Mouse (Mus musculus) heart, embryonic 16.5 days (tissue): ENCODE results near the gene Cisd3. TPM values are rescaled to one million over a fixed set of nuclear protein-coding genes. Genes with fewer than 3 reads are reported as not detected.

Source experiments
- ATAC-seq: fragments of 200-750 bp; cut with Nextera tagmentation; replicated peaks from 2 replicates; pipeline ENCODE4 v1.8.0; 2017; ENCODE audit warnings: moderate number of reproducible peaks; ENCODE audit not compliant: insufficient read depth, low FRiP score; ENCODE audit errors: extremely low read depth
- H3K27ac ChIP-seq: fragments of 300-500 bp; sonication (generic); 2 replicates; pipeline ENCODE4 v1.5.1; 2014; ENCODE audit warnings: mild to moderate bottlenecking, low read length, control low read depth, moderate library complexity
- H3K27me3 ChIP-seq: fragments of 300-500 bp; sonication (generic); 2 replicates; pipeline ENCODE4 v1.6.1; 2014; ENCODE audit warnings: low read length, mixed read lengths; ENCODE audit not compliant: control insufficient read depth, insufficient read depth
- H3K36me3 ChIP-seq: fragments of 300-500 bp; sonication (generic); 2 replicates; pipeline ENCODE4 v1.6.1; 2014; ENCODE audit not compliant: control insufficient read depth, insufficient read depth
- H3K4me1 ChIP-seq: fragments of 300-500 bp; sonication (generic); 2 replicates; pipeline ENCODE4 v1.6.1; 2014; ENCODE audit warnings: low read length, mixed read lengths; ENCODE audit not compliant: control insufficient read depth, insufficient read depth
- H3K4me2 ChIP-seq: fragments of 300-500 bp; sonication (generic); 2 replicates; pipeline ENCODE4 v1.6.1; 2014; ENCODE audit warnings: low read depth, mild to moderate bottlenecking, control low read depth, low read length
- H3K4me3 ChIP-seq: fragments of 300-500 bp; sonication (generic); 2 replicates; pipeline ENCODE4 v1.5.1; 2014; ENCODE audit warnings: mild to moderate bottlenecking, control low read depth, low read length
- H3K9ac ChIP-seq: fragments of 300-500 bp; sonication (generic); 2 replicates; pipeline ENCODE4 v1.6.1; 2014; ENCODE audit warnings: low read length, control low read depth
- H3K9me3 ChIP-seq: fragments of 300-500 bp; sonication (generic); replicated peaks from 2 replicates; pipeline ENCODE4 v1.6.1; 2016; ENCODE audit warnings: low read length; ENCODE audit not compliant: control insufficient read depth
- WGBS: fragments of 180-500 bp; shearing (Covaris S2); extraction: QIAGEN DNeasy Blood & Tissue Kit; methylation state at CpG from one replicate; pipeline ENCODE4 v1.1.7; 2014; 5-methylcytosine and 5-hydroxymethylcytosine counted together
- polyA plus RNA-seq: library from polyadenylated mRNA; unstranded; fragments of >200 nt; fragmentation: Nextera tagmentation; extraction: Ambion mirVana; gene quantifications from 2 replicates; pipeline ENCODE4 v1.2.1, GENCODE M21; 2015

Cisd3 gene
- polyA plus RNA-seq, 1 experiment from 2014 or later, result 86.1 TPM

DNA sequence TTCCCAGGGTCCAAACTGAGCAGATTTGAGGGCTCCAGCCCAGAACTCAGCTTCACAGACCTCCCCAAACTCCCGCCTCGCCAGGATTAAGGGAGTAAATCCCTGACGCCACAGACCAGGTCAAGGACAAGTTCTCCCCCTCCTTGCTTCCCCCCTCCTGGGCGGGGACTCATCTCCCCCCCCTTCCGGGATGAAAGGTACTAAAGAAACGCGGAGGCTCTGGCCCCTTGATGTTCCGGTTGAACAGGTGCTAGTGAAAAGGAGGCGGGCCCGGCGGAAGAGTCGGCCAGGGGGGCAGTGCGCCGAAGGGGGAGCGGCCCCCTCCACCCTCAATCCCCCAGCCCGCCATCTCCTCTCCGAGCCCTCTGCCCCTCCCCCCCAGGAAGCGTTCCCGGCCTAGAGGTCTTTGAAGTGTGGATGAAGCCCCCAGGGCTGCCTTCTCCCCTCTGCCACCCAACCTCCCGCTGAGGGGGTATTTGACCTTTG lies 23.9 kb upstream of the Cisd3 start:
- no peaks in the 10 kb centered on the region for H3K9me3 ChIP-seq
- peak overlapping the region; percentile 89 for H3K4me3 ChIP-seq
- no peaks in the 10 kb centered on the region for H3K27me3 ChIP-seq
- under 1% methylated on average over 20 of the region's 20 CpGs for WGBS
- H3K36me3 ChIP-seq, result peaks cover 10% of the 10 kb centered on the region
- peak overlapping the region; percentile 86 for H3K9ac ChIP-seq
- peak overlapping the region; percentile 80 for H3K4me2 ChIP-seq
- H3K27ac ChIP-seq, result peak overlapping the region; percentile 94
- H3K4me1 ChIP-seq, result peaks cover 49% of the 10 kb centered on the region
- ATAC-seq, result 0 out of 2 replicates have a peak, but pooled peaks have one; percentile 1

DNA sequence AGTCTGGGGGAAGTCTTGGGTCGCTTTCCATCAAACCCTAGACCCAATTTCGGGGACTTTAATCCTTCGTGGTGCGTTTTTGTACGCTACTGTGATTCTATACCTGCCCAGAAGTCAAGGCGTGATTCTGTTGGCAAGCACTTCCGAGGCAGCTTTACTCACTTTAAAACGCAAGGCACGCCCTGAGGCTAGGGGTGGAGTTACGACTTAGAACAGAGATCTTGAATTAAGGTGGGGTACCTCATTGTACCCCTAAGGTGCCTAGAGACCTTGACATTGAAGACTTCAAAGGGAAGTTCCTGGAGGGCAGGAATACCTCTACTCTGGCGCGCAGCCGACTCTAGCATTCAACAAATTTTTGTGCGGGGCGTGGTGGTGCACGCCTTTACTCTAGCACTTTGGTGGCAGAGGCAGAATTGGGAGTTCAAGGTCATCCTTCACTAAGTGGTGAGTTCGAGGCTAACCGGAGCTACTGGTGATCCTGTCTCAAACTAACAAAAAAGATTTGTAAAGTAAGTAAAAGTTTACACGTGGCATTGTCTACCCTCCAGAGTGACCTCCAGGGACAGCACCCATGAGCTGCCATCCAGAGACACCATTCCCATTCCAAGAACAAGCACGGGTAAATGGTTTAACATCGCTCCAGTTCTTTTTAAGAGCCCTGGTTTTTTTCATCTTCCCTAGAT lies 23.3 kb upstream of the Cisd3 start:
- no peaks in the 10 kb centered on the region for H3K27me3 ChIP-seq
- H3K4me2 ChIP-seq, result peak overlapping the region; percentile 80
- no peaks in the 10 kb centered on the region for H3K9me3 ChIP-seq
- peak overlapping the region; percentile 94 for H3K27ac ChIP-seq
- H3K4me3 ChIP-seq, result peak overlapping the region; percentile 89
- ATAC-seq, result no peak
- H3K36me3 ChIP-seq, result peaks cover 15% of the 10 kb centered on the region
- H3K9ac ChIP-seq, result peak overlapping the region; percentile 86
- 2% methylated on average over 21 of the region's 21 CpGs for WGBS
- peaks cover 43% of the 10 kb centered on the region for H3K4me1 ChIP-seq

DNA sequence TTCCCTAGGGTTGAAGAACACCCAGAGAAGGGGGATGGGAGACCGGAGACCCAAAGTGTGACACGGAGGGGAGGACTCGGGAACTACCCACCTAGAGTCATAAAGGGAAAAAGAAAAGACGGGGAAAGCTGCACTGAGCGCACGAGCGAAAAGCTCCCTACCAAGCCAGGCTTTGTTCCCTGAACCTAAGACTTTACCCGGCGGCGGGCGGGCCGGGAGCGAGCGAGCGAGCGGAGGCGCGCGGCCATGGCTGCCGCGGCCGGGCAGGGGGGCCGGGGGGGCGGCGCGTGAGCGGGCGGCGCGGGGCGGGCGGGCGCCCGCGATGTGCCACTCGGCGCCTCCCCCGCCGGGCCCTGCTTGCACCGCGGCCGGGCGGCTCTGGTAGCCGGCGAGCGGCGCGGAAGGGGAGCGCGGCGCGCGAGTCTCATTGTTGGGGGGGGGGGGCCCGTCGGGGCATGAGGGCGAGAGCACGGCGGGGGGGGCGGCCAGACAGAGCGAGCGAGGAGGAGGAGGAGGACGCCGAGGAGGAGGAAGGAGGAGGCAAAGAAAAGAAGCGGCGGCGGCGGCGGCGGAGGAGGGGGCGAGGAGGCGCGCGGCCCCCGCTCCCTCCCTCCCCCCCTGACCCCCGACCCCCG lies 22.6 kb upstream of the Cisd3 start, which contains the start of gene Mllt6:
Gene Mllt6 (plus strand): TSS at position 522 of the 635 bp plus-strand sequence.
- peaks cover 41% of the 10 kb centered on the region for H3K4me1 ChIP-seq
- no peaks in the 10 kb centered on the region for H3K9me3 ChIP-seq
- peak within 1 kb of the TSS; percentile 94 for H3K27ac ChIP-seq
- H3K4me3 ChIP-seq, result peak within 1 kb of the TSS; percentile 89
- H3K4me2 ChIP-seq, result peak within 1 kb of the TSS; percentile 80
- peaks cover 15% of the 10 kb centered on the region for H3K36me3 ChIP-seq
- no peaks in the 10 kb centered on the region for H3K27me3 ChIP-seq
- peak within 1 kb of the TSS; percentile 86 for H3K9ac ChIP-seq
- peak; percentile 63 for ATAC-seq
- under 1% methylated on average over 45 of the region's 76 CpGs for WGBS

DNA sequence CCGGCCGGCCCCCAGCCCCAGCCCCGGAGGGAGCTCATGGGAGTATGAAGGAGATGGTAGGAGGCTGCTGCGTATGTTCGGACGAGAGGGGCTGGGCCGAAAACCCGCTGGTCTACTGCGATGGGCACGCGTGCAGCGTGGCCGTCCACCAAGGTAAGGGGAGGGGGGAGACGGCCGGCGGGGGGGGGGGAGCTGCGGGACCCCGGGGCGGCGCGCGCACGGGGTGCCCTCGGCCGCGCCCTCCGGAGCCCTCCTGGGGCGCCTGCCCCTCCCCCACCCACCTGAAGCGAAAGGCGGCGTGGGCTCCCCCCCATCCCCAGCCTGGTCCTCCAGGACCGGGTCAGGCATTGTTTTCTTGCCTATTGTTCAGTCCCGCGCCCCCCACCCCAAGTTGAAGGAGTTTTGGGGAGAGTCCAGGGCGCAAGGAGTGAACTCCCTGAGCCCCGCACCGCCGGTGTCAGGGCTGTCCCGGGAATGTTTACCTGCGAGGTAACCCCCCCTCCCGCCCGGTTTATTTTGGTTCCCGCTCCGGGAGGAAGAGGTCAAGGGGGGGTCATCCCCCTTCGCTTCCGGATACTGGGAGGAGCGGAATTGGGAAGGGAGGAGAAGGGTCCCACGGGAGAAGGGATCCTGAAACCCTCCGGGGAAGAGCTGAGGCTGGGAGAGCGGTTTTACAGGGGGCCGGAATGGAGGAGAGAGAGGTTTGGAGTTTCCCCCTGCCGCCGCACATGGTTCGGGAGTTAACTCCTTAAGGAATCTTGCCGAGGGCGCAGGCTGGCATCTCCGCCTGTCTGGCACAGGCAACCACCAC lies 21.9 kb upstream of the Cisd3 start:
- Histone ChIP-seq H3K27ac (peak overlapping the region; percentile 94), H3K4me1 (peaks cover 43% of the 10 kb centered on the region), H3K9me3 (no peaks in the 10 kb centered on the region), H3K4me2 (peak overlapping the region; percentile 80), H3K9ac (peak overlapping the region; percentile 86), H3K27me3 (no peaks in the 10 kb centered on the region), H3K4me3 (peak overlapping the region; percentile 89), H3K36me3 (peaks cover 15% of the 10 kb centered on the region)
- peak; percentile 5; the same call in 1 of the 2 replicates for ATAC-seq
- WGBS, result 1% methylated on average over 48 of the region's 57 CpGs

DNA sequence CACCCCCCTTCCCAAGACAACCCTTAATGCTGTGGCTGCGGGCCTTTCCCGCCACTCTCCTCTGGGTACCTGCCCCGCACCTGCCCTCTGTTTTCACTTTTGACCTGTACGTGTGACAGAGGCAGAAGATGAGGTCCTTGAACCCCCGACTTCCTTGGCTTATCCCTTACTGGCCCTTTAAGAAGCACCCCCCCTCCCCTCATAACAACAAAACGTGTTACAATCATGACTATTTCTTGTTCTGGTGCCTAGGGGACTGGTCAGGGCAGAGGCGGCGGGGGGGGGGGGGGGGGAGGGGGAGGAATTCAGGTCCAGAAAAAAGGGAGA lies 21.3 kb upstream of the Cisd3 start:
- Histone ChIP-seq H3K4me2 (peak overlapping the region; percentile 80), H3K27me3 (no peaks in the 10 kb centered on the region), H3K4me1 (peaks cover 43% of the 10 kb centered on the region), H3K36me3 (peaks cover 15% of the 10 kb centered on the region), H3K27ac (peak overlapping the region; percentile 94), H3K9me3 (no peaks in the 10 kb centered on the region), H3K9ac (peak overlapping the region; percentile 86), H3K4me3 (peak overlapping the region; percentile 89)
- 0% methylated on average over 7 of the region's 8 CpGs for WGBS
- no peak for ATAC-seq

DNA sequence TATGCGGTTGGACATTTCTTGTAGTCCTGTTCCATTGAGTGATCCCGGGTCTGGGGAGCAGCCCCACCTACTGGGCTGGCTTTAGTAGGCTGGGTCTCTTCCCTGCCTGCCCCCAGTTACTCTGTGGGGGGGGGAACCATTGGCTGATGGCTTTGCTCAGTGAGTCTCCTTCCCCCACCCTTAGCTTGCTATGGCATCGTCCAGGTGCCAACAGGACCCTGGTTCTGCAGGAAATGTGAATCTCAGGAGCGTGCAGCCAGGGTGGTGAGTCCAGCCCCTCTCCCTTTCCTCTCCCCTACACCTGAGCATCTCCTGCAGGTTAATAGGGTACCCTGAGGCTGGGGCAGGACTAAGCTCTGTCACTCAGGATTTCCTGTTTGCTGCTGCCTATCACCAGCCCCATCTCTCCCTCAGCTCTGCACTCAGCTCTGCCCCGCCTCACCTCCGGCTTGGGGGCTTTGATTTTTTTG lies 20.8 kb upstream of the Cisd3 start:
- Histone ChIP-seq H3K27ac (peak overlapping the region; percentile 94), H3K9ac (peak overlapping the region; percentile 86), H3K4me1 (peaks cover 45% of the 10 kb centered on the region), H3K4me3 (peak overlapping the region; percentile 89), H3K4me2 (peak overlapping the region; percentile 80), H3K36me3 (peaks cover 15% of the 10 kb centered on the region), H3K27me3 (no peaks in the 10 kb centered on the region), H3K9me3 (no peaks in the 10 kb centered on the region)
- no peak for ATAC-seq
- WGBS, result 33% methylated on average over 6 of the region's 6 CpGs

DNA sequence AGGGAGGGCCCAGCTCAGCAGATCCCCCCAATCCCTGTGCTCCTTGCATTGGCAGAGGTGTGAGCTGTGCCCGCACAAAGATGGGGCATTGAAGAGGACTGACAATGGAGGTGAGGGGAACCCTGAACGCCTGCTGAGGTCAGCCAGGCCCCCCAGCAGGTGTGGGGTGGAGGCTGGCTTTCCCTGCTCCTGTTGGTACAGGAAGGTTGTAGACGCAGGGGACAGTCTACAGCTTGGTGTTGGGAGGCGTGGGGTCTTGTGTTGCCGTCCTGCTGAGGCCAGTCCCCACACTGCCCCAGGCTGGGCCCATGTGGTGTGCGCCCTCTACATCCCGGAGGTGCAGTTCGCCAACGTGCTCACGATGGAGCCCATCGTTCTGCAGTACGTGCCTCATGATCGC lies 20.2 kb upstream of the Cisd3 start:
- no peak overlapping the region for H3K4me3 ChIP-seq

DNA sequence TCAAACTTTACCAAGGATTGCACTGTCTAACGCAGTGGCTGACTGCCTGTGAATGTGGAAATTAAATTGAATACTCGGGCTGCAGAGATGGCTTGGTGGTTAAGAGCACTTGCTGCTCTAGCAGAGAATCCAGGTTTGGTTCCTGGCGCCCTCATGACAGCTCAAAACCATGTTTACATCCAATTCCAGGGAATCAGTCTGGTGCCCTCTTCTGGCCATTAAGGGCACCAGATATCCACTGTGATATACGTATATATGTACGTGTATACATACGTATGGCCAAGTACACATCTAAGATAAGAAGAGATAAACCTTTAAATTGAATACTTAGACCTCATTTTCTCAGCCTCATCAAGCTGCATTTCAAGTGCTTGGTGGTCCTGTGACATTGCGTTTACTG lies 19.4 kb upstream of the Cisd3 start:
- Histone ChIP-seq H3K27ac (no peak overlapping the region), H3K9me3 (no peaks in the 10 kb centered on the region), H3K9ac (no peak overlapping the region), H3K36me3 (peaks cover 24% of the 10 kb centered on the region), H3K4me2 (no peak overlapping the region), H3K4me1 (peaks cover 49% of the 10 kb centered on the region), H3K4me3 (no peak overlapping the region), H3K27me3 (no peaks in the 10 kb centered on the region)
- 89% methylated on average over 7 of the region's 7 CpGs for WGBS
- no peak for ATAC-seq

More for the DNA sequence above, 20.2 kb upstream of the Cisd3 start:
- no peak overlapping the region for H3K27ac ChIP-seq
- peaks cover 50% of the 10 kb centered on the region for H3K4me1 ChIP-seq
- 92% methylated on average over 13 of the region's 13 CpGs for WGBS
- H3K9me3 ChIP-seq, result no peaks in the 10 kb centered on the region
- H3K27me3 ChIP-seq, result no peaks in the 10 kb centered on the region
- no peak overlapping the region; the same call in 1 of the 2 replicates for H3K4me2 ChIP-seq
- ATAC-seq, result no peak
- H3K36me3 ChIP-seq, result peaks cover 17% of the 10 kb centered on the region
- no peak overlapping the region for H3K9ac ChIP-seq
